Mouse (Mus musculus): ENCODE results near the gene Ppp1r18.
A peak's percentile ranks its signal among the peaks of the same experiment; 100 is the strongest.
"Not testable (repeated sequence)": the region's sequence is repeated elsewhere in the genome, so short reads cannot be mapped to it uniquely, and the experiment has no call there.

Gene Ppp1r18

GRCm38 (mm10) chr17:35837487-35837886, 27.9 kb upstream of the Ppp1r18 start:
- DNase-seq: no peak

- DNase-seq: peak; percentile 98
Measured at GRCm38 (mm10) chr17:35838122-35838544, 27.3 kb upstream of the Ppp1r18 start, which contains the start of gene Tubb5. Tubb5 (minus strand) TSS chr17:35838306.

- DNase-seq: no peak
Measured at GRCm38 (mm10) chr17:35838570-35838969, 26.8 kb upstream of the Ppp1r18 start.

- not testable (repeated sequence) for DNase-seq
Measured at GRCm38 (mm10) chr17:35839002-35839401, 26.4 kb upstream of the Ppp1r18 start.

GRCm38 (mm10) chr17:35840561-35840960, 24.8 kb upstream of the Ppp1r18 start:
- no peak for DNase-seq

- peak; percentile 100 for DNase-seq
Measured at GRCm38 (mm10) chr17:35841076-35841950, 24.1 kb upstream of the Ppp1r18 start, which contains the start of gene Mdc1. Mdc1 (plus strand) TSS chr17:35841515.

- no peak for DNase-seq
Measured at GRCm38 (mm10) chr17:35842006-35842405, 23.4 kb upstream of the Ppp1r18 start.

- no peak for DNase-seq
Measured at GRCm38 (mm10) chr17:35843514-35843913, 21.9 kb upstream of the Ppp1r18 start.

GRCm38 (mm10) chr17:35848112-35848511, 17.3 kb upstream of the Ppp1r18 start:
- DNase-seq: peak; percentile 72

- no peak for DNase-seq
Measured at GRCm38 (mm10) chr17:35850974-35851373, 14.4 kb upstream of the Ppp1r18 start.

- no peak for DNase-seq
Measured at GRCm38 (mm10) chr17:35859371-35859770, 6.0 kb upstream of the Ppp1r18 start.

GRCm38 (mm10) chr17:35859835-35860234, 5.6 kb upstream of the Ppp1r18 start:
- no peak for DNase-seq

GRCm38 (mm10) chr17:35860831-35861197, 4.6 kb upstream of the Ppp1r18 start:
- no peak for DNase-seq

- peak; percentile 92 for DNase-seq
Measured at GRCm38 (mm10) chr17:35861198-35861857, 4.1 kb upstream of the Ppp1r18 start, which contains the start of gene Nrm. Nrm (plus strand) TSS chr17:35861318.

- no peak for DNase-seq
Measured at GRCm38 (mm10) chr17:35864832-35865353, 500 bp upstream of the Ppp1r18 start.

- no peak for DNase-seq
Measured at GRCm38 (mm10) chr17:35866281-35866831, 963 bp downstream of the Ppp1r18 start.

GRCm38 (mm10) chr17:35866911-35867890, 1.8 kb downstream of the Ppp1r18 start:
- no peak for DNase-seq

GRCm38 (mm10) chr17:35868165-35868820, 2.9 kb downstream of the Ppp1r18 start:
- no peak for DNase-seq

- DNase-seq: no peak
Measured at GRCm38 (mm10) chr17:35868961-35869345, 3.6 kb downstream of the Ppp1r18 start.

GRCm38 (mm10) chr17:35869346-35870067, 4.1 kb downstream of the Ppp1r18 start:
- DNase-seq: no peak

Measured in right cerebral cortex, adult 18-20 months (tissue).